Mouse (Mus musculus) lung, postnatal 36 days (tissue): ENCODE measurements at regions not wholly inside any gene's neighbourhood (a gene's known extent, or its start where the extent isn't known, plus 50 kb on each side); places are given as distances from the start of the nearest gene placed in this dataset.

Experiments
- DNase-seq: peaks from one replicate; pipeline ENCODE4 v3.0.0; 2022; ENCODE audit warnings: mixed read lengths

- no peak for DNase-seq
Measured at GRCm38 (mm10) chr2:134126988-134127387, 427.2 kb downstream of the Hao1 start.

GRCm38 (mm10) chr2:134107286-134107685 lies 446.9 kb downstream of the Hao1 start:
- no peak for DNase-seq

GRCm38 (mm10) chr2:134088374-134088773 lies 465.8 kb downstream of the Hao1 start:
- DNase-seq, result no peak

DNA sequence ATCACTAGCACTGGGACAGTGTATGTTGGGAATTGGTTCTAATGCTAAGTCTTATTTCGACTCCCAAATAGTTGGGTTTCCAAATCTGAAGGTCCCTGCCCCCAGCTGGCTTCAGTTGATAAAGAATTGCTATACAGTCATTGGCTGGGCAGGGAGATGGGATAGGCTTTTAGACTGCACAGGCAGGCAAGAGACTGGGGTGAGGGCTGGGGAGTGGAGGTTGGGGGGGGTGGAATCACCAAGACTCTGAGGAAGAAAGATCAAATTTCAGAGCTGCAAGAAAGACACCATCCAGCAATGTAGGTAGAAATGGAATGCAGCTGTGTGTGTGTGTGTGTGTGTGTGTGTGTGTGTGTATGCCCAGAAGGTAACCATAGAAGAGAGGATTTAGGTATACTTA lies 474.0 kb downstream of the Hao1 start:
- DNase-seq, result no peak

DNA sequence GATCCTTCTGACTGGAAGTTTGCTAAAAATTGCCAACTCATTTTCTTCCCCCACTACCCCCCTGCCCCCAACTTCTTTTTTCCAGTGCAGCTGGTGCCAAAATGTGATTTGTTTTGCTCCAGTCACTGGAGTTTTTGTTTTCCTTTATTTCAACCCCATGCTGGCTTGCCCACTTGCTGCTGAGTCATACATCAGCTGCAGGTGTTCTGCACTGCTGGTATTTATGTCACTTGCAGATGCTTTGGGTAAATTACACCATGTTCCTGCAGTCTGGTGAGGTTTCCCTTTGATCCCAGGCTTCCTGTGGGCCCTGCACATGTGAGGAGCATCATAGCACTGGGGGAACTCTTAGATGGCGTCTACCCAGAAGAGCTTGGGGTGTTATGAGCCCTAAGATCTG lies 476.2 kb downstream of the Hao1 start:
- no peak for DNase-seq

DNA sequence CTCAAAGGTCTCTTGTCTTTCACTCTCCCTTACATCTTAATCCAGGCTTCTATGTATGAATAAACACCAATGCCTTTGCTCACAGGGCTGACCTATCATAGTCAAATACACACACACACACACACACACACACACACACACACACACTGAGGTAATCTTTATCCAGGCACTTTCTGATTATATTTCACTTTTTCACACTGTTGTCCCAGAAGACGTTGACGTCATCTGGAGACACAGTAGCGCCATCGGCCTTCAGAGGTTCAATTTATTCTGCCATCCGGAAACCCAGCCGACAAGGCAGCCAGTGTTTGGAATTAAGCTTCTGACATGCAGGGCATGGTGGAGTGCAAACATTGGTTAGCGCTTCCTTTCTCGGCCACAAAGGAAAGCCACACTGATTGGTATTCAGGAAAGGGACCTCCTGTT lies 486.2 kb downstream of the Hao1 start:
- peak; percentile 0 for DNase-seq

DNA sequence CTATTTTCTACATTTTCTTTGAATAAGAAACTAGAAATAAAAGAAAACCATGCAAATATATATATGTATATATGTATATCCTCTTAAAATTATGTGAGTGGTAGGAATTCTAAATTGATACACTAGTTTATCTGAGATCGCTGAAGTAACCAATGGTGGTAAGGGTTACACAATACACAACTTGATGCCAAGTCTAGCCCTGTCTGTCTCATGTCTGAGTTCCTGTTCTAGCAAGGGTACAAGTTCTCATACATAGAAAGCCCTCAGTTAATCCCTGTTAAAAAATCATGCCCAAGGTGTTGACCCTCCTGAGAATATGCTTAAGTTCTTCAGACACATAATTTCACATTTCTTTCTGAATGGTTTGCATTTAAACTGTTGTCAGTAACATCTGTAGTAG lies 486.8 kb downstream of the Hao1 start:
- DNase-seq, result no peak

GRCm38 (mm10) chr2:134059916-134060618 lies 494.1 kb downstream of the Hao1 start:
- no peak for DNase-seq

GRCm38 (mm10) chr2:134036359-134036874 lies 484.5 kb downstream of the Bmp2 start:
- no peak for DNase-seq

GRCm38 (mm10) chr2:134029631-134030414 lies 477.9 kb downstream of the Bmp2 start:
- DNase-seq, result peak; percentile 53

DNA sequence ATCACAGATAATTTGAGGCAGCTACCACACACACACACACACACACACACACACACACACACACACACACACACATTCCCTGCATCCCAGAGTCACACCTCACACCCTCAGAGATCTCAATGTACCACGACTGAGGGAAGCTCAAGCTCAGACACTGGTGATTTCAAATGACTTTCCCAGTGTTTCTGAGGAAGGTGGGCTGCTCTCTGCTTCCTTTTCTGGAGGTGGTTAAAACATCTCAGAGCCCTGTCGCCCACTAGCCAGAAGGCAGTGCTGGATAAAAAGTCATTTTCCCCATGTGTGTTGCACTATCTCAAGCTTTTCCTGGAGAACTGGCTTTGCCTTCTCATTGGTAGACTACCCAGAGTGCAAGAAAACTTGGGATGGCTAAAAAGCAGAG lies 477.2 kb downstream of the Bmp2 start:
- DNase-seq, result no peak

DNA sequence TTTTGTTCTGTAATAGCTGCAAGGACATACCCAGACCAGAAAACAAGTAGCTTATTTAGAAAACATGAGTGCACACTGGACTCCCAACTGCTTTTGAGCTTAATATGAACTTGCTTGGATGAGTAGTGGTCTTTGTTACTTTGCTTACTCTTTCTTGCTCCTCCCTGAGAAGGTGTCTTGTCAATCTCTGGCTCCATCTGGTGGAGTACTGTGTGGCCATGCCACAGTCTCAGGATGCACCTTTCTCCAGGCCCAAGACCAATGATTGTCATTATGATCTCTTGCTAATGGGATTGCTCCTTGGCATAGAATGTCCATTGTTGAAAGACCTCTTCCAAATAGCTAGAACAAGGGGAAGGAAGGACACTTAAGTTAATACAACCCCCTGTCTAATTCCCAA lies 465.1 kb downstream of the Bmp2 start:
- DNase-seq, result peak; percentile 6

GRCm38 (mm10) chr2:134003146-134003545 lies 451.2 kb downstream of the Bmp2 start:
- no peak for DNase-seq

- no peak for DNase-seq
Measured at GRCm38 (mm10) chr2:133994742-133995141, 442.8 kb downstream of the Bmp2 start.

DNA sequence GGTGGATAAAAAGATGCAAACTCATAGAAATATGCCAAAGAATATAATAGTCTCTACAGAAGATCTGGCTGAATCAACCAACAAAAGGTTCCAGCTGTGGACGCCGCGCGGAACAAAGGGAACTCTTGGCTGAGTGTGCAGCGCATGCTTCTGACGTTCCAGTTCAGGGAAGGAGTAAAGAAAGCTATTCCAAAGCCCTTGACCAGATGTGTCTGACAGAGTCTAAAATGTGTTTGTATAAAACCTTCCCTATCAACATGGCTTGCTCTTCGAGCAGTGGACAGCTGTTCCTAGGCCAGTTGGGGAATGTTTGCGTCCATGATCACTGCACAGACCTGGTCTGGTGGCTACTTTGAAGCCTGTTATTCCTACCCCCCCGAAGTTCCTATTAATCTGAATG lies 442.4 kb downstream of the Bmp2 start:
- no peak for DNase-seq

GRCm38 (mm10) chr2:133987671-133988070 lies 435.7 kb downstream of the Bmp2 start:
- DNase-seq, result no peak
